ENCODE assay signal across 10 mouse cellular contexts in the genomic region with DNA sequence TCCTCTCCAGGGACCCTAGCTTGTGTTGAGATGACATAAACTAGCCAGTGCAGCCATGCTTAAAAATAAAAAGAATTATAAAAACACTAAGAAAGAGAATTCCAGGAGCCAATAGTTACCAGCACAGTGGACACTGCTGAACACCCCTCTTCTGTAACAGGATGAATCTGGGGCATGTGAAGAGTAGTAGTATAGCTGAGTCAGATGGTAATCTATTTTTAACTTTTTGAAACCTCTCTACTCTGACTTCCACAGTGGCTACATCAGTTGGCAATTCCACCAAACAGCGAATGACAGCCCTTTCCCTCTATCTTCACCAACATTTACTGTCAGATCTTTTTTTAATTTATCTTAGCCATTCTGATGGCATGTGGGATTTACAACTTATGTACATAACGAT.
DNase-seq lines count a peak whose midpoint lies in the region; ATAC-seq lines count a peak whose summit lies in the region.
"Had no signal": no experiment of that assay in that cellular context is flagged by ENCODE, and none has a peak within 500 bp of the region (broad histone marks: within the 10 kb centered on the region; RNA-seq: fewer than 3 reads in every experiment).

No protein-coding gene starts in this region.

- no peak for DNase-seq in heart, adult 8-10 months (ENCODE audit: low spot score)
- no peak for DNase-seq in liver, embryonic 13.5 days
- no peak for DNase-seq in liver
- DNase-seq in retina, postnatal 1 day, result no peak
- DNase-seq in thymus, postnatal 36 days, result no peak
- DNase-seq: kidney, adult 18-20 months; layer of hippocampus, postnatal 36 days had no signal

- WGBS in heart, embryonic 12.5 days, result 58% methylated on average over 2 of the region's 2 CpGs
- 22% methylated on average over 2 of the region's 2 CpGs for WGBS in liver, embryonic 13.5 days (ENCODE audit: insufficient replicate concordance)

- peak overlapping the region; percentile 47; the same call in 1 of the 2 replicates for H3K27ac ChIP-seq in heart, embryonic 12.5 days (ENCODE audit: poor library complexity, severe bottlenecking)
- 0 out of 2 replicates have a peak overlapping the region, but pooled peaks have one; percentile 5 for H3K27ac ChIP-seq in liver, embryonic 13.5 days

- H3K4me2 ChIP-seq in heart, embryonic 12.5 days, result 0 out of 2 replicates have a peak overlapping the region, but pooled peaks have one; percentile 4
- H3K4me2 ChIP-seq in liver, embryonic 13.5 days, result no peak overlapping the region

- no peak for ATAC-seq in heart, embryonic 12.5 days (ENCODE audit: insufficient number of reproducible peaks, low FRiP score)
- ATAC-seq in liver, embryonic 13.5 days (ENCODE audit: low read depth), result peak; percentile 45; the same call in 1 of the 2 replicates
- ATAC-seq in common myeloid progenitor, adult 5-6 weeks (replicated peaks; ENCODE audit: low read depth, poor library complexity, severe bottlenecking), result peak; percentile 66
- peak; percentile 44 for ATAC-seq in megakaryocyte progenitor cell, adult 5-6 weeks (replicated peaks; ENCODE audit: poor library complexity)

- H3K36me3 ChIP-seq in heart, embryonic 12.5 days, result no peaks in the 10 kb centered on the region
- no peaks in the 10 kb centered on the region for H3K36me3 ChIP-seq in liver, embryonic 13.5 days

- peaks cover 11% of the 10 kb centered on the region for H3K4me1 ChIP-seq in heart, embryonic 12.5 days (replicated peaks)
- peaks cover 12% of the 10 kb centered on the region; the same call in 1 of the 2 replicates for H3K4me1 ChIP-seq in liver, embryonic 13.5 days (replicated peaks)

- H3K9me3 ChIP-seq in heart, embryonic 12.5 days (replicated peaks), result no peaks in the 10 kb centered on the region
- no peaks in the 10 kb centered on the region for H3K9me3 ChIP-seq in liver, embryonic 13.5 days (replicated peaks)

- H3K27me3 ChIP-seq in heart, embryonic 12.5 days (replicated peaks), result no peaks in the 10 kb centered on the region
- no peaks in the 10 kb centered on the region for H3K27me3 ChIP-seq in liver, embryonic 13.5 days

- H3K9ac ChIP-seq in heart, embryonic 12.5 days, result no peak overlapping the region
- no peak overlapping the region for H3K9ac ChIP-seq in liver, embryonic 13.5 days

- no peak overlapping the region for H3K4me3 ChIP-seq in heart, embryonic 12.5 days
- H3K4me3 ChIP-seq in liver, embryonic 13.5 days (replicated peaks), result no peak overlapping the region
